Mouse (Mus musculus) thymus, adult 2 months (tissue): ENCODE results near the gene Dhx9. TPM values are rescaled to one million over a fixed set of nuclear protein-coding genes. Genes with fewer than 3 reads are reported as not detected.
"Not testable (repeated sequence)": the region's sequence is repeated elsewhere in the genome, so short reads cannot be mapped to it uniquely, and the experiment has no call there.

ENCODE experiments used
- DNase-seq: peaks from one replicate; pipeline ENCODE4 v3.0.0; 2021
- H3K27ac ChIP-seq: fragments of 200-500 bp; 2 replicates; pipeline ENCODE4 v1.5.1; 2012; ENCODE audit warnings: low read length, control low read depth; ENCODE audit not compliant: control insufficient read depth, insufficient read depth
- H3K27me3 ChIP-seq: fragments of 200-500 bp; 2 replicates; pipeline ENCODE4 v1.6.1; 2012; ENCODE audit warnings: mild to moderate bottlenecking, low read length, moderate library complexity, mixed read lengths; ENCODE audit not compliant: control insufficient read depth, insufficient read depth
- H3K36me3 ChIP-seq: fragments of 200-500 bp; 2 replicates; pipeline ENCODE4 v1.6.1; 2012; ENCODE audit warnings: mild to moderate bottlenecking, low read length, moderate library complexity; ENCODE audit not compliant: control insufficient read depth, insufficient read depth
- H3K4me1 ChIP-seq: fragments of 200-500 bp; replicated peaks from 2 replicates; pipeline ENCODE4 v1.6.1; 2012; ENCODE audit warnings: low read length; ENCODE audit not compliant: control insufficient read depth, insufficient read depth
- H3K4me3 ChIP-seq: fragments of 200-500 bp; 2 replicates; pipeline ENCODE4 v1.5.1; 2012; ENCODE audit warnings: mild to moderate bottlenecking, low read length, control low read depth, moderate library complexity; ENCODE audit not compliant: control insufficient read depth, insufficient read depth
- CTCF ChIP-seq: fragments of 200-500 bp; IDR thresholded peaks from 2 replicates; pipeline ENCODE4 v1.5.1; 2012; ENCODE audit warnings: mild to moderate bottlenecking, control low read depth, low read length, moderate library complexity, borderline replicate concordance; ENCODE audit not compliant: control insufficient read depth, poor library complexity, insufficient read depth; ENCODE audit errors: extremely low read depth
- POLR2A ChIP-seq: fragments of 200-500 bp; IDR thresholded peaks from 2 replicates; pipeline ENCODE4 v1.6.1; 2012; ENCODE audit warnings: mild to moderate bottlenecking, low read length, control low read depth, moderate library complexity; ENCODE audit not compliant: control insufficient read depth, poor library complexity, insufficient read depth; ENCODE audit errors: extremely low read depth
- WGBS: fragments of 180-500 bp; shearing (Covaris S2); methylation state at CpG from one replicate; pipeline ENCODE4 v1.1.7; 2018; 5-methylcytosine and 5-hydroxymethylcytosine counted together
- polyA plus RNA-seq: library from polyadenylated mRNA; depleted of rRNA; stranded (reverse); fragments of >200 nt; gene quantifications from 2 replicates; pipeline ENCODE4 v1.2.3, GENCODE M21; 2012; rRNA removed

Dhx9 gene
- 33.3 and 34.7 TPM in 2 replicates for polyA plus RNA-seq

DNA sequence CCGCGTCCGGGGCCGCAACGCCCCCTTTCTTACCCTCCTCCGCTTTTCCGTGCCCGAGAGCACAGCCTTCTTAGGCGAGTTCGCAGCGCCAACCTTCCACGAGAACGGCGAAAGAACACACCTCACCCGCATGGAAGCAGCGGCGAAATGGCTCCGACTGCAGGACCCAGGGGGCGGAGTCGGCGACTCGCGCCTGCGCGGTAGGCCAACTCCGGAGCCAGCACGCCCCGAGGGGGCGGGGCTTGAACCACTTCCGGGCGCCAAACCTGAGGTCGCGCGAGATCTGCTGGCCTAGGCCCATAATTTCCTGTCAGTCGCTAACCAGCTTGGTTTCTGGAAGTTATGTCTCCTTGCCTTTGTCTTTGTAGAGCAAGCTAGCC, at the start of gene Dhx9:
Gene Dhx9, minus strand, starts transcription at position 161 of the 380 bp plus-strand sequence.
- H3K27me3 ChIP-seq: no peaks in the 10 kb centered on the region
- H3K27ac ChIP-seq: peak within 1 kb of the TSS; percentile 29
- H3K4me3 ChIP-seq: peak within 1 kb of the TSS; percentile 74
- under 1% methylated on average over 35 of the region's 35 CpGs for WGBS
- peaks cover 3% of the 10 kb centered on the region; the same call in 1 of the 2 replicates for H3K36me3 ChIP-seq
- peaks cover 7% of the 10 kb centered on the region; the same call in 1 of the 2 replicates for H3K4me1 ChIP-seq
- TF ChIP-seq CTCF: 0 out of 2 replicates have a peak, but pooled peaks have one; percentile 37
- TF ChIP-seq POLR2A: peak; percentile 100
- peak; percentile 99 for DNase-seq

DNA sequence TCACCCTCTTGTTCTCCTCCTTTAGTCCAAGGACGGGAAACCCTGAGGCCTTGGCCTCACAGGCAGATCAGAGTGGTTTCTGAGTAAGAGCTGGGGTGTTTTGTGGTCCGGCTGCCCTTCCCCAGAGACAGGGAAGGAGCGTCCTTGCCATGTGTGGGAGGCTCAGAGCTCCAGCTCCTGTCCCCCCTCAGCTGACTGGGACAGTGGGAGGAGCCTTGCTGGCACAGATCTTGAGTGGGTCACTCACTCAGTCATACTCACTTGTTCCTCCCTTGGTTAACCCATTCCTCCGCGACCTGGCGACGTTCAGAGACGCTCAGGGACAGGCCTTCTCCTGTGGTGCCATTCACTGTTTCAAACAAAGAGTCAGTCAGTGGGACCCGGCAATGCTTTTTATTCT, 48.2 kb upstream of the Dhx9 start:
- Histone ChIP-seq H3K27ac (no peak overlapping the region), H3K27me3 (no peaks in the 10 kb centered on the region), H3K4me3 (no peak overlapping the region), H3K36me3 (no peaks in the 10 kb centered on the region), H3K4me1 (peaks cover 9% of the 10 kb centered on the region)
- TF ChIP-seq CTCF (no peak), POLR2A (no peak)
- 87% methylated on average over 9 of the region's 9 CpGs for WGBS
- DNase-seq: no peak

- H3K4me3 ChIP-seq, DNase-seq, H3K27me3 ChIP-seq, H3K4me1 ChIP-seq, H3K27ac ChIP-seq, H3K36me3 ChIP-seq: not testable (repeated sequence)
- 85% methylated on average over 3 of the region's 3 CpGs for WGBS
Observed at GRCm38 (mm10) chr1:153532896-153533295, 45.4 kb upstream of the Dhx9 start.

DNA sequence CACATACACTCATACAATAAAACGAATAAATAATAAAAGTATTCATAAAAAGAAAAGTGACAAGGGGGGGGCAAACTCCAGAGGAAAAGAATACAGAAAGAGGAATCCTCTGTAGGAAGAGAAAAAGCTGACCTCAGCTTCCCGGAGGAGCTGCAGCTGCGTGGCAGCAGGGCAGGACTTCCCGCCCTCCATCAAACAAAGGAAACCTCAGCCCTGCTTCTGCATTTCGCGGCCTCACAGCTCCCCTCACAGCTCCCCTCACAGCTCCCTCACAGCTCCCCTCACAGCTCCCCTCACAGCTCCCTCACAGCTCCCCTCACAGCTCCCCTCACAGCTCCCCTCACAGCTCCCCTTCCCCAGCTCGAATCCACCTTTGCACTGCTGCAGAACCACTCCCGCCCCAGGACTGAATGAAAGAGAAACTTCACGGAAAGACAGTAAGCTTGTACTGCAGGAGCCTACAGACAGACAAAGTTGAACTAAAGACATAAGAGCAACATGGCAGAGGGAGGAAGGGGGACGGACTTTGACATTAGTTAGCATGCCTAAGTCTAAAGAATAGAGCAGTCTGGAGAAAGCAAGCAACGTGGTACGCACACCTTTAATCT, 44.9 kb upstream of the Dhx9 start:
- DNase-seq: peak; percentile 76
- Histone ChIP-seq H3K4me3 (peak overlapping the region; percentile 33), H3K36me3 (no peaks in the 10 kb centered on the region), H3K27ac (peak overlapping the region; percentile 72), H3K4me1 (peaks cover 9% of the 10 kb centered on the region), H3K27me3 (no peaks in the 10 kb centered on the region)
- 10% methylated on average over 12 of the region's 12 CpGs for WGBS
- 0 out of 2 replicates have a peak, but pooled peaks have one; percentile 24 for TF ChIP-seq POLR2A
- no peak for TF ChIP-seq CTCF

- Histone ChIP-seq H3K4me3 (peak overlapping the region; percentile 11; the same call in 1 of the 2 replicates), H3K36me3 (no peaks in the 10 kb centered on the region), H3K27ac (peak overlapping the region; percentile 54), H3K4me1 (peaks cover 9% of the 10 kb centered on the region), H3K27me3 (no peaks in the 10 kb centered on the region)
- TF ChIP-seq POLR2A: no peak
- no peak for TF ChIP-seq CTCF
- 25% methylated on average over 9 of the region's 9 CpGs for WGBS
- DNase-seq: peak; percentile 29
Observed at GRCm38 (mm10) chr1:153531677-153532233, 44.3 kb upstream of the Dhx9 start.

GRCm38 (mm10) chr1:153522116-153522515, 34.7 kb upstream of the Dhx9 start:
- 89% methylated on average over 3 of the region's 3 CpGs for WGBS
- no peak for DNase-seq
- Histone ChIP-seq H3K36me3 (no peaks in the 10 kb centered on the region), H3K27ac (no peak overlapping the region), H3K4me1 (no peaks in the 10 kb centered on the region), H3K27me3 (no peaks in the 10 kb centered on the region), H3K4me3 (no peak overlapping the region)
- no peak for TF ChIP-seq CTCF

GRCm38 (mm10) chr1:153515368-153515767, 27.9 kb upstream of the Dhx9 start:
- WGBS: 92% methylated on average over 12 of the region's 12 CpGs
- no peak for DNase-seq
- no peaks in the 10 kb centered on the region for H3K36me3 ChIP-seq
- no peaks in the 10 kb centered on the region for H3K27me3 ChIP-seq
- H3K27ac ChIP-seq: no peak overlapping the region
- no peak for TF ChIP-seq POLR2A
- no peak for TF ChIP-seq CTCF
- H3K4me3 ChIP-seq: no peak overlapping the region
- no peaks in the 10 kb centered on the region for H3K4me1 ChIP-seq
